Mouse (Mus musculus) embryonic facial prominence, embryonic 13.5 days (tissue): ENCODE results near the gene Psg20. TPM values are rescaled to one million over a fixed set of nuclear protein-coding genes. Genes with fewer than 3 reads are reported as not detected.
"Not testable (repeated sequence)": the region's sequence is repeated elsewhere in the genome, so short reads cannot be mapped to it uniquely, and the experiment has no call there.

Experiments
- ATAC-seq: fragments of 200-750 bp; cut with Nextera tagmentation; 2 replicates; pipeline ENCODE4 v1.8.0; 2017; ENCODE audit warnings: low read depth; ENCODE audit not compliant: insufficient number of reproducible peaks, insufficient read depth, low FRiP score, low TSS enrichment
- H3K27ac ChIP-seq: fragments of 300-500 bp; sonication (generic); 2 replicates; pipeline ENCODE4 v1.5.1; 2015; ENCODE audit warnings: moderate library complexity, mild to moderate bottlenecking, inconsistent platforms
- H3K27me3 ChIP-seq: fragments of 300-500 bp; sonication (generic); 2 replicates; pipeline ENCODE4 v1.6.1; 2015; ENCODE audit warnings: mild to moderate bottlenecking, inconsistent platforms
- H3K36me3 ChIP-seq: fragments of 300-500 bp; sonication (generic); 2 replicates; pipeline ENCODE4 v1.6.1; 2015; ENCODE audit warnings: mild to moderate bottlenecking, inconsistent platforms
- H3K4me1 ChIP-seq: fragments of 300-500 bp; sonication (generic); 2 replicates; pipeline ENCODE4 v1.6.1; 2015; ENCODE audit warnings: inconsistent platforms
- H3K4me2 ChIP-seq: fragments of 300-500 bp; sonication (generic); 2 replicates; pipeline ENCODE4 v1.6.1; 2015; ENCODE audit warnings: moderate library complexity, mild to moderate bottlenecking, inconsistent platforms
- H3K4me3 ChIP-seq: fragments of 300-500 bp; sonication (generic); 2 replicates; pipeline ENCODE4 v1.5.1; 2015; ENCODE audit warnings: mild to moderate bottlenecking, inconsistent platforms
- H3K9ac ChIP-seq: fragments of 300-500 bp; sonication (generic); 2 replicates; pipeline ENCODE4 v1.6.1; 2015; ENCODE audit warnings: mild to moderate bottlenecking, inconsistent platforms
- H3K9me3 ChIP-seq: fragments of 300-500 bp; sonication (generic); 2 replicates; pipeline ENCODE4 v1.6.1; 2016; ENCODE audit warnings: inconsistent platforms
- WGBS: fragments of 180-500 bp; shearing (Covaris S2); methylation state at CpG from one replicate; pipeline ENCODE4 v1.1.7; 2015; ENCODE audit warnings: mixed read lengths; 5-methylcytosine and 5-hydroxymethylcytosine counted together
- polyA plus RNA-seq: library from polyadenylated mRNA; unstranded; fragments of >200 nt; fragmentation: Nextera tagmentation; extraction: Ambion mirVana; gene quantifications from 2 replicates; pipeline ENCODE4 v1.2.1, GENCODE M21; 2015

Gene Psg20
- polyA plus RNA-seq, 1 experiment from 2014 or later, result not detected

- H3K9ac ChIP-seq, H3K36me3 ChIP-seq, H3K27me3 ChIP-seq, ATAC-seq, H3K27ac ChIP-seq, H3K9me3 ChIP-seq, H3K4me1 ChIP-seq, H3K4me2 ChIP-seq, H3K4me3 ChIP-seq: not testable (repeated sequence)
- WGBS, result 76% methylated on average over 8 of the region's 8 CpGs
Measured at GRCm38 (mm10) chr7:18626921-18627320, 59.1 kb downstream of the Psg20 start.

Other genes starting within 250 kb of the Psg20 start
- not detected in 2 replicates for gene Psg26, start 202.0 kb downstream of the Psg20 start, polyA plus RNA-seq
- gene Psg25, start 153.9 kb downstream of the Psg20 start, polyA plus RNA-seq, result not detected in 2 replicates
- not detected in 2 replicates for gene Psg27, start 118.9 kb downstream of the Psg20 start, polyA plus RNA-seq
- not detected in 2 replicates for gene Psg23, start 69.7 kb downstream of the Psg20 start, polyA plus RNA-seq
- not detected in 2 replicates for gene Psg21, start 29.5 kb downstream of the Psg20 start, polyA plus RNA-seq
- gene Psg22, start 31.9 kb upstream of the Psg20 start, polyA plus RNA-seq, result not detected in 2 replicates
- not detected in 2 replicates for gene Psg19, start 112.3 kb upstream of the Psg20 start, polyA plus RNA-seq
- not detected in 2 replicates for gene Psg17, start 135.4 kb upstream of the Psg20 start, polyA plus RNA-seq
- 0.38 and 0.39 TPM in 2 replicates for gene Mill2, start 153.8 kb upstream of the Psg20 start, polyA plus RNA-seq
- gene Pglyrp1, start 185.1 kb upstream of the Psg20 start, polyA plus RNA-seq, result 0.76 and 2.9 TPM in 2 replicates
- gene Ccdc61, start 224.2 kb upstream of the Psg20 start, polyA plus RNA-seq, result 26.3 and 35.6 TPM in 2 replicates
- gene Nova2, start 239.7 kb upstream of the Psg20 start, polyA plus RNA-seq, result 0.62 and 0.65 TPM in 2 replicates